Mouse (Mus musculus) ovary, adult 18-20 months (tissue): ENCODE data around the gene Ces3b.
"Not testable (repeated sequence)": the region's sequence is repeated elsewhere in the genome, so short reads cannot be mapped to it uniquely, and the experiment has no call there.

Experiments used
- DNase-seq: peaks from one replicate; pipeline ENCODE4 v3.0.0; 2022; ENCODE audit warnings: low spot score, mixed read lengths

Ces3b gene

GRCm38 (mm10) chr8:105083449-105084050 is at the start of gene Ces3b:
Ces3b (plus strand) TSS chr8:105083753.
- DNase-seq, result no peak

- DNase-seq, result no peak
Measured at GRCm38 (mm10) chr8:105043510-105043909, 40.0 kb upstream of the Ces3b start.

DNA sequence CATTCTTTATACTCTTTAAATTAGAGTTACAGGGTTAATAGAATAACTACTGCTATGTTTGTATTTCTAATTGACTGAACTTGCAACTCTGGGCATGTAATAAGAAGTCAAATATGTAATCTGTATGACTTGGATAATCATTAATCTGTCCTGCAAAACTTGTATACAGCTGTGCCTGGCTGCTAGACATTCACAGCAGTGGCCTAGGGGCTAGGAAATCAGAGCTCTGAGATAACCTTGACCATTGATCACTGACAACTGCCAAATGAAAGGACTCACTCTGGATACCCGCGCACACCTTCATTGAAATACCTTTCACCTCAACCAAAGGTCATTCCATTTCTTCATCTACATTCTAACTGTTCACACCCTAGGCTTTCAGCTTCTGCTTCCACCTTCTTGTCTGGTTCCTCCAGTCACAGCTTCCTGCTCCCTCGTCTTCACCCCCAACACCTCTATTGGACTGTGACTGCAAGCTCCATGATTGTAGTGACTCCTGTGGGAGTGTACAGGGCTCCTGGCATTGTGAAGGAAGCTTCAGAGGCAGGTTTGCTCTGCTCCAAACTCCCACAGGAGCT is 37.6 kb upstream of the Ces3b start:
- no peak for DNase-seq

GRCm38 (mm10) chr8:105048371-105048854 is 35.1 kb upstream of the Ces3b start, which contains the start of gene Ces3a:
Ces3a (plus strand) TSS chr8:105048601.
- DNase-seq, result no peak

DNA sequence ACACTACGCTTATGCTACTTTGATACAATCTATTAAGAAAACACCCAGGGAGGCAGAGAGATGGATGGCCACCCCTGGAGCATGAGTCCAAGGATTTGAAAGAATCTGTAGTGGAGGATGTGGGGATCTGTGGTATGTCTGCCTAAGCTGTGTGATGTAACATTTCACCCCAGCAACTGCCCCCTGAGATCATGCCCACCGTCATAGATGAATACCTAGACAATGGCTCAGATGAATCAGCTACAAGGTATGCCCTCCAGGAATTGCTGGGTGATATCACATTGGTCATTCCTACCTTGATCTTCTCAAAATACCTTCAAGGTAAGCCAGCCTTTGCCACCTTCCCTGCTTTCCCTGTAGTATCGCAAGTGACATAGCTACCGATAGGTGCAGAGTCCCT is 27.3 kb upstream of the Ces3b start:
- no peak for DNase-seq

DNA sequence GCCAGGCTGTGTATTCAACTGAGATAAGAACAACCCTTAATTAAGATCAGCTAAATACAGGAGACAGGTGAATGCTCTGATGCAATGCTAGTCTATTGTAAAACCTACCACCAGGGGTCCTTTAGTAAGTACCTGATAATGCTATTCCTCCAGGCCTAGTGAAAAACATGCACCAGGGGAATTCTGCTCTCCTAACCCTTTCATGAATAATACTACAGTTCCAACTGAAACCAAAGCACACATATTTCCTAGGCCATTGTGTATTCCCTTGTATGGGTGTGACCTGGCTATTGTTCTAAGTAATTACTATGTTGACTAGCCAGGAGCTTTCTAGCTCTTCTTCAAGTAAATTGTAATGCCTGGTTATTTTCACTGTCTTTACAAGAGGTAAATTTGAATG is 23.5 kb upstream of the Ces3b start:
- no peak for DNase-seq

GRCm38 (mm10) chr8:105066761-105067160 is 16.8 kb upstream of the Ces3b start:
- DNase-seq, result no peak

- not testable (repeated sequence) for DNase-seq
Measured at GRCm38 (mm10) chr8:105067905-105068304, 15.6 kb upstream of the Ces3b start.

GRCm38 (mm10) chr8:105068971-105069370 is 14.6 kb upstream of the Ces3b start:
- DNase-seq, result no peak

DNA sequence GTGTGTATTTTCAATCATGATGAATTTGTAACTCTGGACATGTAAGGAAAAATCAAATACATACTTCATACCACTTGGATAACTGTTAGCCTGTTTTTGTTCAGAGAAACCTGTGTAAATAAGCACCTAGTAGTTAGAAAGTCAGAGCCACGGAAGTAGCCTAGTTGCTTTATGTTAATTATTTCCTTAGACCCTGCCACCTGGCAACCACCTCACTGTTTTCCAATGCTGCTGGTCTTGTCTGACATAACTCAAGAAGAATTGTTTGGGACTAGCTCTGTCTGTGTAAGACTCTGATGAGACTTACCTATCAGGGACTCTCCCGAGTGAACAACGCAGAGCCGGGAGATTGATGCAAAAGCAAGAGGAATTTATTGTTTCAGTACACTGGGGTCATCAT is 7.0 kb upstream of the Ces3b start:
- DNase-seq, result no peak

GRCm38 (mm10) chr8:105077071-105077470 is 6.5 kb upstream of the Ces3b start:
- DNase-seq, result no peak

DNA sequence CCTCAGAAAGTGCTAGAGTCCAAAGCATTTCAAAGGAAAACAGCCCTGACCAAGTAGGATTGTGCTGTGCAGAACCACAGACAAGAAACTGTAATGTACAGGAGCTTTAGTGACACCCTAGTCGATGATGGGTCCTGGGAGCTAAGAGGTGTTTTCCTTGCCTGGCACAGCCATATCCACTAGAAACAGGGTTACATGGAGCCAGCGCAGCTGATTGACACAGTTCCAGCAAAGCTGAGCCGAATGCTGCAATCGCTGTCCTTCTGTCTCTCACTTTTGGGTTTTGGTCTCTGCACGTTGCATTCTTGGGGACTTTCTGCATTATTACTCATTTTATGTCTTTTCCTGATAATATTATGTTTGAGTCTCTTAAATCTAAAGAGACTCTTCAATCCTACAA is 5.0 kb upstream of the Ces3b start:
- no peak for DNase-seq

- no peak for DNase-seq
Measured at GRCm38 (mm10) chr8:105080814-105081336, 2.7 kb upstream of the Ces3b start.

DNA sequence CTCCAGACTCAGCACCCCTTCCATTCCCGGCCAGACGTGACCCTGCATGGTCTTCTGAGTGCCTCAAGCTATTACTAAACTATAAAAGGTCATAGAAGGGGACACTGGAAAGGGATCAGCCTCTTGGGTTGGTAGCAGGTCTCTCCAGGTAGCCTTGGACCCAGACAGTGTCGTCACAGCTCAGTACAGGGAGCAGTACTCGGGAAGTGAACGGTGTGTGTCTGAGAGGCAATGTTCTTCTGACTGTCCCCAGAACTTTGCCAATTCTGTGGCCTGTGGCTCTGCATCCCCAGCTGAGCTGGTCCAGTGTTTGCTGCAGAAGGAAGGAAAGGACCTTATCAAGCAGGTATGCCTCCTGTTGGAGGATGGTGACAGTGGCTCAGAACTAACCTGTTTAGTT is 4.6 kb downstream of the Ces3b start:
- DNase-seq, result not testable (repeated sequence)

DNA sequence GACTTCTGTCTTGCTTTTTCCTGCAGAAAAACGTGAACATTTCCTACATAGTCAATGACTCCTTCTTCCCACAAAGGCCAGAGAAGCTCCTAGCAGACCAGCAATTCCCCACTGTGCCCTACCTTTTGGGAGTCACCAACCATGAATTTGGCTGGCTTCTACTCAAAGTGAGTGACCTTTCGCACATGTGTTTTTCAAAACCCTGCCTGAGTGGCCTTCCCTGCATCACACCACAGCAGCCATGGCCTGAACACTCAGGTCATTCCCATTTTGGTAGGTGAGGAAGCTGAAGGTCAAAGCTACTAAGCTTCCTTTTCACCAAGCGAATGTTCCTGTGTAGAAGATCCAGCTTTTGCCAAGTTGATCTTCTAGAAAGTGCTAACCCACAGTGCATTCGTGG is 5.0 kb downstream of the Ces3b start:
- DNase-seq, result no peak

GRCm38 (mm10) chr8:105093992-105094391 is 10.4 kb downstream of the Ces3b start:
- DNase-seq, result no peak

- not testable (repeated sequence) for DNase-seq
Measured at GRCm38 (mm10) chr8:105102101-105102785, 18.7 kb downstream of the Ces3b start.

GRCm38 (mm10) chr8:105103701-105104100 is 20.1 kb downstream of the Ces3b start:
- not testable (repeated sequence) for DNase-seq

DNA sequence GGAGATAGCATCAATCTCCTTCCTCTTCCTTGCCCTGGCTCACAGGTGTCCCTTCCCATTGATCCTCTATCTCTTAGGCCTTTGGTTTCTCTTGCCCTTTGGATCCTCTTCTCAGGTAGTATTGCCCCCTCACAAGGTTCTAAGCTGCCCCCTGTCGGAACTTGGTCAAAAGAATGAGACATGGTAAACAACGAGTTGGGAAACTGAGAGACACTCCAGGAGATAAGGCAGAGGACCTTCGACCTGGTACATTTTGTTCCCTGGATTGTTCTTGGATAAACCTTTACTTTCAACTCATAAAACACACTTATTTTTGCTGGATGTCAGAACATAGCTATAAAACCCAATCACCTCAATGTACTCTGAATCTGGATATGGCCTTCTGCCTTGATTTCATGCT is 20.7 kb downstream of the Ces3b start:
- DNase-seq, result no peak

GRCm38 (mm10) chr8:105129864-105130263 is 46.3 kb downstream of the Ces3b start:
- no peak for DNase-seq

DNA sequence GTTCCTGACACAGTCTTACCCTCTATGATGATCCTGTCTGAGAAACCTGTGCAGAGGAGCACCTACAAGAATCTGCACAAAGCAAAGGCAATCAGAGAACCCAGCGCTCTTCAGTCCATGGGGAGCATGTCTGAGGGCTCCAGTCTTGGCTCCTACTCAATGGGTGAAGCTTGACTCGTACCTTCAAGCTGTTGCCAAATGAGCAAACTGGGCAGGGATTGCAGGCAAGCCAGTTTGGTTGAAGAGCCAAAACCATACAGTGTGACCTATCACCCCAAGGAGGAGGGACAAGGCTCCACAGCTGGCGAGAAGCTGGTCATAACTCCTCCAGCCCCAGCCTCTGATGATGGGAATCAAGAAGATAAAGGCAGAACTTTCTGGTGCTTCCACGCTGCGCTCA is 48.0 kb downstream of the Ces3b start, which contains the start of gene Ces4a:
Gene Ces4a, plus strand, starts transcription at position 292 of the 400 bp plus-strand sequence.
- DNase-seq, result no peak

DNA sequence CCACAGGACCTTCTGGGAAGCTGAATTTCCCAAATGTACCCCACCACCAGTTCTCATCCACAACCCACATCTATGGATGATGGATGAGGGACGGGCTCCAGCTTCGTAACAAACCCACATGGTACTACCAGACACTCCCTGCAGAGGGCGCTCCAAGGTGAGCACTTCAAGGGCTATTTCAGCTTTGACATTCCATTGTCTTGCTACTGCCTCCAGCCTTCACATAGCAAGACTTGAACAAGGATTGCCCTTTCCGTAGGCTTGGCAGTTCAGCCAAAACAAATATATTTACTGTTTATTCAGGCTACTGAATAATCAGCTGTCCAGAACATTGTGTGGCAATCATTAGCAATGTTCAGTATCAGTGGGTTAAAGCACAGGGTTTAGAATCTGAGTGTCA is 54.9 kb downstream of the Ces3b start:
- peak; percentile 38 for DNase-seq

GRCm38 (mm10) chr8:105142395-105142794 is 58.8 kb downstream of the Ces3b start:
- DNase-seq, result no peak
